ENCODE assay signal across 10 mouse cellular contexts in genomic region chr16:30683986-30684385, GRCm38 (mm10).
DNase-seq lines count a peak whose midpoint lies in the region; ATAC-seq and TF ChIP-seq lines count a peak whose summit lies in the region.
"Had no signal": no experiment of that assay in that cellular context is flagged by ENCODE, and none has a peak within 500 bp of the region (broad histone marks: within the 10 kb centered on the region; RNA-seq: fewer than 3 reads in every experiment).

No protein-coding gene starts in this region.

- H3K4me2 ChIP-seq in lung, embryonic 14.5 days, result no peak overlapping the region

- H3K27ac ChIP-seq in heart, embryonic 10.5 days, result no peak overlapping the region
- no peak overlapping the region for H3K27ac ChIP-seq in lung, embryonic 14.5 days (ENCODE audit: low read depth)
- H3K27ac ChIP-seq: limb, embryonic 10.5 days had no signal

- H3K4me1 ChIP-seq in heart, embryonic 10.5 days, result peaks cover 11% of the 10 kb centered on the region; the same call in 1 of the 2 replicates
- no peaks in the 10 kb centered on the region for H3K4me1 ChIP-seq in lung, embryonic 14.5 days (ENCODE audit: insufficient read depth)

- H3K9ac ChIP-seq in lung, embryonic 14.5 days, result no peak overlapping the region

- peak; percentile 95 for DNase-seq in heart, adult 11 months
- DNase-seq in heart, embryonic 10.5 days (ENCODE audit: low spot score), result no peak
- peak; percentile 52 for DNase-seq in R1 (ENCODE audit: low read depth, low spot score)
- DNase-seq in brain, embryonic 14.5 days (ENCODE audit: low read depth), result peak; percentile 84
- DNase-seq in lung, embryonic 14.5 days, result peak; percentile 10
- DNase-seq in neural tube, embryonic 10.5 days (ENCODE audit: extremely low spot score, low spot score), result no peak
- DNase-seq: adrenal gland, postnatal 25 days had no signal

- H3K4me3 ChIP-seq in heart, embryonic 10.5 days, result no peak overlapping the region
- H3K4me3 ChIP-seq in lung, embryonic 14.5 days (ENCODE audit: low read depth, low read length), result no peak overlapping the region
- H3K4me3 ChIP-seq: limb, embryonic 10.5 days; myocyte had no signal

- H3K9me3 ChIP-seq in heart, embryonic 10.5 days, result no peaks in the 10 kb centered on the region; the same call in 1 of the 2 replicates
- no peaks in the 10 kb centered on the region; the same call in 1 of the 2 replicates for H3K9me3 ChIP-seq in lung, embryonic 14.5 days (ENCODE audit: low read depth, low read length)
- H3K9me3 ChIP-seq: limb, embryonic 10.5 days had no signal

- 83% methylated on average over 3 of the region's 3 CpGs for WGBS in heart, embryonic 10.5 days
- 86% methylated on average over 3 of the region's 3 CpGs for WGBS in lung, embryonic 14.5 days

- no peaks in the 10 kb centered on the region for H3K27me3 ChIP-seq in heart, embryonic 10.5 days (ENCODE audit: insufficient read depth, poor library complexity, severe bottlenecking)
- no peaks in the 10 kb centered on the region for H3K27me3 ChIP-seq in lung, embryonic 14.5 days (ENCODE audit: insufficient read depth, low read length)

- H3K36me3 ChIP-seq in heart, embryonic 10.5 days, result no peaks in the 10 kb centered on the region
- H3K36me3 ChIP-seq in lung, embryonic 14.5 days (ENCODE audit: insufficient read depth), result no peaks in the 10 kb centered on the region
- H3K36me3 ChIP-seq: limb, embryonic 10.5 days had no signal

- no peak for ATAC-seq in lung, embryonic 14.5 days (ENCODE audit: insufficient read depth)
- no peak for ATAC-seq in inflammation-experienced regulatory T-cells, adult 6 months

- TF ChIP-seq CTCF in brain, embryonic 14.5 days (IDR thresholded peaks at IDR 0.05; ENCODE audit: borderline replicate concordance, extremely low read depth, insufficient read depth, insufficient read length), result no peak
- no peak for TF ChIP-seq CTCF in lung, embryonic 14.5 days (IDR thresholded peaks at IDR 0.05; ENCODE audit: low read depth)

- TF ChIP-seq POLR2A in brain, embryonic 14.5 days (IDR thresholded peaks at IDR 0.05; ENCODE audit: borderline replicate concordance, extremely low read depth, insufficient read depth, insufficient read length, poor library complexity, severe bottlenecking), result no peak

Comparison
In these comparisons a context has a peak if more than half of its experiments do, and no peak if none do; other contexts are left out.
1. DNase-seq: peak in heart, adult 11 months (single experiment), R1 (single experiment), brain, embryonic 14.5 days (single experiment) and lung, embryonic 14.5 days (single experiment); none in heart, embryonic 10.5 days (single experiment) and neural tube, embryonic 10.5 days (single experiment).